Mouse (Mus musculus) stomach, embryonic 15.5 days (tissue): ENCODE data around the gene Kif28. TPM values are rescaled to one million over a fixed set of nuclear protein-coding genes. Genes with fewer than 3 reads are reported as not detected.

Experiments used
- polyA plus RNA-seq: library from polyadenylated mRNA; unstranded; fragments of >200 nt; fragmentation: Nextera tagmentation; extraction: Ambion mirVana; gene quantifications from 2 replicates; pipeline ENCODE4 v1.2.1, GENCODE M21; 2015

The Kif28 gene
- polyA plus RNA-seq, 1 experiment from 2014 or later, result 0.05 TPM

Other genes starting within 250 kb of the Kif28 start
- 17.9 and 19.6 TPM in 2 replicates for gene Smyd3, start 227.2 kb downstream of the Kif28 start, polyA plus RNA-seq
- gene Tfb2m, start 199.0 kb downstream of the Kif28 start, polyA plus RNA-seq, result 26.8 and 30.1 TPM in 2 replicates
- gene Cnst, start 198.9 kb downstream of the Kif28 start, polyA plus RNA-seq, result 13.9 and 14.9 TPM in 2 replicates
- gene Sccpdh, start 77.1 kb downstream of the Kif28 start, polyA plus RNA-seq, result 51.5 and 55.0 TPM in 2 replicates
- 0.18 TPM in 1 of 2 replicates, not detected in the other for gene Gm10518, start 58.1 kb upstream of the Kif28 start, polyA plus RNA-seq
- gene Ahctf1, start 58.4 kb upstream of the Kif28 start, polyA plus RNA-seq, result 23.7 and 24.2 TPM in 2 replicates
- 16.9 and 17.9 TPM in 2 replicates for gene Cdc42bpa, start 215.2 kb upstream of the Kif28 start, polyA plus RNA-seq